Mouse (Mus musculus) bone marrow macrophage, adult 2 months (primary cell): ENCODE results near the gene Cpxm2. TPM values are rescaled to one million over a fixed set of nuclear protein-coding genes. Genes with fewer than 3 reads are reported as not detected.

Experiments used
- H3K27ac ChIP-seq: 2 replicates; pipeline ENCODE4 v1.5.1; 2012; ENCODE audit warnings: low read depth, low read length; ENCODE audit not compliant: insufficient read depth
- H3K4me1 ChIP-seq: 2 replicates; pipeline ENCODE4 v1.6.1; 2012; ENCODE audit warnings: low read length; ENCODE audit not compliant: control insufficient read depth, insufficient read depth
- H3K4me3 ChIP-seq: 2 replicates; pipeline ENCODE4 v1.5.1; 2012; ENCODE audit warnings: mild to moderate bottlenecking, low read length, moderate library complexity; ENCODE audit not compliant: insufficient read depth
- CTCF ChIP-seq: IDR thresholded peaks from 2 replicates; pipeline ENCODE4 v1.5.1; 2012; ENCODE audit warnings: low read depth, mild to moderate bottlenecking, low read length, moderate library complexity
- POLR2A ChIP-seq: IDR thresholded peaks from 2 replicates; pipeline ENCODE4 v1.6.1; 2012; ENCODE audit warnings: mild to moderate bottlenecking, low read depth, low read length, borderline replicate concordance
- polyA plus RNA-seq: library from polyadenylated mRNA; stranded (reverse); fragments of >200 nt; gene quantifications from 2 replicates; pipeline ENCODE4 v1.2.4, GENCODE M21; 2012; ENCODE audit not compliant: missing spikeins, insufficient read depth, insufficient read length

Gene Cpxm2
- polyA plus RNA-seq, 1 experiment: not detected

- no peak overlapping the region for H3K4me3 ChIP-seq
- H3K4me1 ChIP-seq: no peaks in the 10 kb centered on the region
- no peak overlapping the region for H3K27ac ChIP-seq
- no peak for TF ChIP-seq CTCF
- no peak for TF ChIP-seq POLR2A
These were observed 98.0 kb downstream of the Cpxm2 start for GRCm38 (mm10) chr7:132056565-132056964.

GRCm38 (mm10) chr7:132046662-132047061 is 107.9 kb downstream of the Cpxm2 start:
- no peaks in the 10 kb centered on the region for H3K4me1 ChIP-seq
- no peak for TF ChIP-seq CTCF
- no peak for TF ChIP-seq POLR2A
- H3K4me3 ChIP-seq: no peak overlapping the region
- H3K27ac ChIP-seq: no peak overlapping the region

DNA sequence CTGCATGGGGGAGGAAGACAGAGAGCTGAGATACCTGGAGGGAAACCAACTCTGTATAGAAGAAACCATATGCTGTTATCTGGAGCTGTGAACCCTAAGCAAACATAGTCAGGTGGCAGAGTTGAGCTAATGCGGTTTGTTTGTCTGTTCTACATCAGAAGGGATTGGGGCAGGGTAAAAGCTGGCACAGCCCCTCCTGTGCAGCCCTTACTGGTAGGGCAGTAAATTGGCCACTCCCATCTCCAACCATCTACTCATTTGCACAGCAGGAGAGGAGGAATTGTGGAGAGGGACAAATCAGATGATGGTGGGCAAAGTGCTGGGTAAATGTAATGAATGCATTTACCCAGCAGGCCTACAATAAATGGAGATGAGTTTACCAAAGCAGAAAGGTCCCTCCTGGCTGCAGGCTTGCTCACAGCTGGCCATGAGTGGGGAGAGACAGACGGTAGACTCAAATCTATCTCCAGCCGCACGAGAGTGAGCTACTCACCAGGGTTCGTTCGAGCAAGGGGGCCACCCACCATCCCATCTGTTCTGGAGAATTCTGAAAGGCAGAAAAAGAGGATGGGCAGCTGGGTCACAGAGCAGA is 122.5 kb downstream of the Cpxm2 start:
- H3K4me1 ChIP-seq: no peaks in the 10 kb centered on the region
- H3K27ac ChIP-seq: no peak overlapping the region
- TF ChIP-seq POLR2A (no peak), CTCF (no peak)
- no peak overlapping the region for H3K4me3 ChIP-seq

DNA sequence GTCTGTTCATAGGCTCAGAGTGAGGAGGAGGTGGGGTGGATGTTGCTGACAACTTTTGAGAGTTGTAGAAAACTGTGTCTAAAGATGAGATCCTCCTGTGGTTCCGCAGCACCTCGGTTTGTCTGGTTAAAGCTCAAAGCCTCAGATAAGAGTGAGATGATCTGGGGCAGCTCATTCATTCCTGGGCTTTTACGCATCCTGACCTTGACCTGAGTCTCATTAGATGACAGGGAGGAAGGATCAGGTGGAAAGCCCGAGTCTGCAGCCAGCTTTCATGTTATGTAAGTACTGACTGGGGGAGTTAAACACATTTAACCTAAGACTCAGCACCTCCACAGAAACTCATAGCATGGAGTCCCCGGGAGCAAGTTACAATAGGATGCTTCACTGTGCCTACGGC is 127.9 kb downstream of the Cpxm2 start:
- TF ChIP-seq POLR2A: no peak
- no peak for TF ChIP-seq CTCF
- Histone ChIP-seq H3K27ac (no peak overlapping the region), H3K4me3 (no peak overlapping the region), H3K4me1 (no peaks in the 10 kb centered on the region)

- H3K4me1 ChIP-seq: no peaks in the 10 kb centered on the region
- TF ChIP-seq CTCF (no peak), POLR2A (no peak)
- H3K27ac ChIP-seq: no peak overlapping the region
- H3K4me3 ChIP-seq: no peak overlapping the region
These were observed 128.9 kb downstream of the Cpxm2 start for GRCm38 (mm10) chr7:132025591-132025990.

DNA sequence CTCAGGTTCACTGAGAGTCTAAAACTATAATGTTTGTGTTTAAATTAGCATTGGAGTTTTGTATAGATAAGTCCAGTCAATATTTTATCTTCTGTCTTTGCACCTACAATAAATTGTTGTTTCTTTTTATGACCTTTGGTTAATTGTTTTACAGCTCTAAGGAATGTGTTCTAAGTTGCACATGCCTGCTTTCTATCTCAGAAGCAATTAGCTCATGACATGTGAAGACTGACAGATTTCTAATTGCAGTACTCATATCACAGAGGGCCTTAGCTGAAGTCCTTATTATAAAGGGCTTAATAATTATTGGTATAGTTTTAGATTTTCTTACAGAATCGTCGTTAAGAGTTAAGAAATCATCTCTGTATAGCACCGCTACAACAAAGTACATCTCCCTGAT is 138.6 kb downstream of the Cpxm2 start:
- Histone ChIP-seq H3K27ac (no peak overlapping the region), H3K4me3 (no peak overlapping the region), H3K4me1 (no peaks in the 10 kb centered on the region)
- TF ChIP-seq CTCF (no peak), POLR2A (no peak)

- no peak for TF ChIP-seq CTCF
- no peak for TF ChIP-seq POLR2A
- no peaks in the 10 kb centered on the region for H3K4me1 ChIP-seq
- H3K27ac ChIP-seq: no peak overlapping the region
- no peak overlapping the region for H3K4me3 ChIP-seq
These were observed 139.3 kb downstream of the Cpxm2 start for GRCm38 (mm10) chr7:132015193-132015592.

- H3K27ac ChIP-seq: no peak overlapping the region
- TF ChIP-seq POLR2A: no peak
- no peak for TF ChIP-seq CTCF
- no peak overlapping the region for H3K4me3 ChIP-seq
- H3K4me1 ChIP-seq: no peaks in the 10 kb centered on the region
These were observed 140.6 kb downstream of the Cpxm2 start for GRCm38 (mm10) chr7:132013970-132014369.

GRCm38 (mm10) chr7:132012969-132013679 is 141.4 kb downstream of the Cpxm2 start:
- Histone ChIP-seq H3K27ac (no peak overlapping the region), H3K4me1 (no peaks in the 10 kb centered on the region), H3K4me3 (no peak overlapping the region)
- TF ChIP-seq CTCF: no peak
- TF ChIP-seq POLR2A: no peak

DNA sequence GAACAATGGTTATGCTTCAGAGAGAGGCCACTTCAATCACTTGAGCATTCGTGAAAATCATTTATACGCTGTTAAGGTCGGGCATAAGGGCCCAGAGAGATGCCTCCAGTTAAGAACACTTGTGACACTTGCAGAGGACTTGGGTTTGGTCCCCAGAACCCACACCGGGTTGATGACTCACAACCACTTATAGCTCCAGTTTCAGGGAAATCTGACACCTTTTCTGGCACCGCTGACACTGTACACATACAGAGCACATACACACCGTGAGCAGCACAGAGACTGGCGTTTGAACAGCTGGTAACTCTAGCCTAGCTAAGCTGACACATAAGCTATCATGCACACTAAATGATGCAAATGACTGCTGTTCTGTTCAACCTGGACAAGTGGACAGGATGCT is 145.5 kb downstream of the Cpxm2 start:
- Histone ChIP-seq H3K4me1 (no peaks in the 10 kb centered on the region), H3K27ac (no peak overlapping the region), H3K4me3 (no peak overlapping the region)
- TF ChIP-seq CTCF (no peak), POLR2A (no peak)
